Mouse (Mus musculus) spleen, postnatal 14 days (tissue): Measurements from ENCODE around the gene Efcab12.
"Not testable (repeated sequence)": the region's sequence is repeated elsewhere in the genome, so short reads cannot be mapped to it uniquely, and the experiment has no call there.

Experiments used
- DNase-seq, 2 experiments: peaks; one replicate each; pipeline ENCODE4 v3.0.0; 2021 to 2022; ENCODE audit warnings: low spot score in 2 of 2

Gene Efcab12

DNA sequence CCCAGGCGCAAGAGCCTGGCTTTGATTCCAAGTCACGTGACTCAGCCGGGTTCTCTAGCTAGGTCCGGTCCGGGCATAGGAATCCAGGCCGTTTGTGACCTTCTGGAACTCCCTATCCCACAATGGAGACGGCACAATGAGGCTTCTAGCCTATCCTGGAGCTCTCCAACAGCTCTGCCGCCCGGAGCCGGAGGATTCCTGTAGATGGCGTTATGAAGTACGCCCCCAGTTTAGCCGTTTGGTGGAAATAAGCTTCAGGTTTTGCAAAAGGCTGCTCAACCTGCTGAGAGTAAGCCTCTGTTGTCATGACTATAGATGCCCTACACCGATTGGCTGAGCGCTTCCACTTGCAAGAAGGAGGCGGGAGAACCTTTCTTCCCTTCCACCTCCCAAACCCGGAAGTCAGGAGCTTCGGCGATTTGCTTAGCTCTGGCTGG lies at the start of gene Efcab12:
Efcab12 (minus strand) TSS at position 252 of the 437 bp plus-strand sequence.
- peak in 1 of 2 experiments; percentile 41 for DNase-seq

- no peak for DNase-seq
These were observed 48.7 kb upstream of the Efcab12 start for GRCm38 (mm10) chr6:115886894-115887293.

DNA sequence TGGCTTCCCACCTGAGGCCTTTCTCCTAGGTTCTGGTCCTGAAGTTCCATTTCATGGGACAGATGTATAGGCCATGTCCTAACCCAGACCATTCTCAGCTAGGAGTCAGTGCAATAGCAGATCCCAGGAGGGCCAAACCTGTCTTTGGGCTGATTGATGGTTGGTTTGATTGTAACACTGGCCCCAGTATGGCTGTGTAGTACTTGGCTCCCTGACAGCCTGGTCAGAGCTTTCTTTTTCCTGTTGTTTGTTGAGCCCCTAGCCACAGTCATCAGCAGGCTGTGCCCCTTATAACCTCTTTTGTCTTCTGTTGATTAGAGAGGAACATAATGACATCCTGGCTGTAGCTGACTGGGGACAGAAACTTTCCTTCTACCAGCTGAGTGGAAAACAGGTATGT lies 45.8 kb upstream of the Efcab12 start:
- no peak for DNase-seq

DNA sequence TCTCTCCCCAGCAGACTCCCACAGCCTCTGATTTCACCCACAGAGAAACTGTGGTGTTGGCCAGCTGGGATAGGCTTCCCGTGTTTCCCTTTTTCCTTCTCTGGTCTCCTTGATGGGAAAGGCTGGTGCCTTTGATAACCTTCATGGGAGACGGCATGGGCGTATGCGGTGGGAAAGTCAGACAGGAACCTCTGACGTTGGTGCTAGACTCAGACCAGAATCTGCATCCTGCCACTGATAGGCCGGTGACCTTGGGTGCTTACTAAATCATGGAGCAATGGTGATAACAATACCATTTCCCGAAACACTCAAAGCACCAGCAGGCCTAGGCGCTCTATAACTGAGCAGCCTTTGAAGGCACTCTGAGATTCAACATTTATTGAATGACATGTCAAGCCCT lies 42.5 kb upstream of the Efcab12 start:
- no peak for DNase-seq

- no peak for DNase-seq
These were observed 41.5 kb upstream of the Efcab12 start for GRCm38 (mm10) chr6:115879736-115880135.

- no peak for DNase-seq
These were observed 40.5 kb upstream of the Efcab12 start for GRCm38 (mm10) chr6:115878694-115879093.

DNA sequence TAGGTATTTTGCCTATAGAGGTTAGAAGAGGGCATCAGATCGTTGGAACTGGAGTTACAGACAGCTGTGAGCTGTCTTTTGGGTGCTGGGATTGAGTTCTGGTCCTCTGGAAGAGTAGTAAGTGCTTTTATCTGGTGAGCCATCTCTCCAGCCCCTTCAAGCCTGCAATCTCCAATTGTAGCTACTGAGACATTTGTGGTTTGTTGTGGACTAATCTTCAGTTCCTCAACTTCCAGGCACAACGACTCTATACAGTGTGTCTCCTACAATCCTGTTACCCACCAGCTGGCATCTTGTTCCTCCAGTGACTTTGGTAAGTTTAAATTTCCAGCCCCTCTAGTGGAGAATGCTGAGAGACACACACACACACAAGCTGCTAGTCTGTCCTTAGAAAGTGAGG lies 39.0 kb upstream of the Efcab12 start:
- no peak for DNase-seq

GRCm38 (mm10) chr6:115871318-115871717 lies 33.1 kb upstream of the Efcab12 start:
- not testable (repeated sequence) for DNase-seq

DNA sequence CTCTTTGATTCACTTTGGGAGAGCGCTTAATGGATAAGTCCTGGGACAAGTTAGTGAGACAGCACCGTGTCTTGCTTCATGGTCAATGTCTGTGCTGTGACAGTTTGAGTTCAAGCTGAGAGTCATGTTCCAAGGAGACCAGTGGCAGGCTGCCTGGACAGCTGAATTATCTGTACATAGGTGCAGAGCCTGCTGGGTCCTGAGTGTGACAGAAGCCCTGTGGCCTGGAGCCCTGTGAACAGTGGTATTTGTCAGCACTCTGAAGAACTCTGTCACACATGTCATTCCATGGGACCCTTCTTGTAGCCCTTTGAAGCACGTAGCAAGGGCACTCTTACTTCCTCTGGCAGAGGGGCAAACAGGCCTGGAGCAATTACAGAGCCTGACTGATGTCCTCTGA lies 28.9 kb upstream of the Efcab12 start:
- DNase-seq: not testable (repeated sequence)

DNA sequence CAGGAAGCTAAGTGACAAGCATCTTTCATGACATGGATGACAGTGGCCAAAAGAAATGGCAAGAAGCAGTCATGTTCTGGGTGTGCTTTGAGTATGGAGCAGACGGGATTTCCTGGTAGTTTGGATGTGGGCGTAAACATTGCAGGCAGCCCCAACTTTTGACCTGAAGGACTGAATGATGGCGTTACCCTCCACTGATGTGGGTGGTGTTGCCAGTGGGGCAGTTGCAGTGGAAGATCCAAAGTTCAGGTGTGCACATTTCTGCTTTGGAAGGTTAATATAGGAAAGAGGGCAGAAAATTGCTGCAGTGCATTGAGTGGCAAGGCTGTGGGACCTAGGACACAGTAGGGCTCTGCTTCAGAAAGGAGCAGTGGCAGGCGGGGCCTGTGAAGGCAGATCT lies 27.0 kb upstream of the Efcab12 start:
- no peak for DNase-seq

DNA sequence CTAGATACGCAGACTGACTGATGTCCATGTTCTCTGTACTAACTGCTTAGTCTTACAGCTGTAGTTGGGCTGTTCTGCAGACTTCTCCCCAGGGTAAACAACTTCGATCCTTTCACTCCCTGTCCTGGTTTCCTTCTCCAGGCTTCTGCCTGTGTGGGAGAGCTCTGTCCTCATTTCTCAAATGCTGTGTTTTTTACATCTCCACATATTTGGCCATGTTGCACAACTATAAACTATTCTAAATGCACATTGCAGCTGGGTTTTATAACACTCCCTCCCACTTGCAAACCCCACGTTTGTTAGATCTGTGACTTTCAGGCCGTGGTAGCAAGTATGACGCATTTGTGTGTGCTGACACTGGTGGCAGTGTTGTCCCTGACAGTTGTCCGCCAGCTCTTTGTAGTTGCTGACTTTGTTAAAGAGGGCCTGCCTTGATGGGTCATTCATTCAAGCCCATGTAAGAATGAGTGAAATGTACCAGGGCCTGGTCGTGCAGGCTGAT lies 25.2 kb upstream of the Efcab12 start:
- DNase-seq: no peak

GRCm38 (mm10) chr6:115860027-115860556 lies 21.9 kb upstream of the Efcab12 start:
- no peak for DNase-seq

GRCm38 (mm10) chr6:115859258-115859657 lies 21.0 kb upstream of the Efcab12 start:
- DNase-seq: no peak

- no peak for DNase-seq
These were observed 18.1 kb upstream of the Efcab12 start for GRCm38 (mm10) chr6:115856361-115856745.

GRCm38 (mm10) chr6:115855733-115856360 lies 17.6 kb upstream of the Efcab12 start:
- DNase-seq: no peak

DNA sequence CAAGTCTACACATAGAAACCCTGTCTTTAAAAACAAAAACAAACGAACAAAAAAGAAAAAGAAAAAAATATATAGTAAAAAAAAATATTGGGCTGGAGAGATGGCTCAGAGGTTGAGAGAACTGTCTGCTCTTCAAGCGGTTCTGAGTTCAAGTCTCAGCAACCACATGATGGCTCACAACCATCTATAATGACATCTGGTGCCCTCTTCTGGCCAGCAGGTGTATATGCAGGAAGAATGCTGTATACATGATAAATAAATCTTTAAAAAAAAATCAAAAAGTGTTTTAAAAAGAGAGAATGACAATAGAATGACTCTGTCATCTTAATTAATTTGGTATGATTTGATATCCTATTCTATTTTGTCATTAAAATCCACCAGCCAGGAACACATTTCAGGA lies 16.2 kb upstream of the Efcab12 start:
- DNase-seq: no peak

GRCm38 (mm10) chr6:115853985-115854384 lies 15.8 kb upstream of the Efcab12 start:
- no peak for DNase-seq

GRCm38 (mm10) chr6:115853091-115853813 lies 15.0 kb upstream of the Efcab12 start, which contains the start of the genes Mbd4 and Ift122:
Gene Mbd4 (minus strand): TSS chr6:115853371.
Gene Ift122 (plus strand): TSS chr6:115853470.
- DNase-seq: peak; percentile 93 to 94

DNA sequence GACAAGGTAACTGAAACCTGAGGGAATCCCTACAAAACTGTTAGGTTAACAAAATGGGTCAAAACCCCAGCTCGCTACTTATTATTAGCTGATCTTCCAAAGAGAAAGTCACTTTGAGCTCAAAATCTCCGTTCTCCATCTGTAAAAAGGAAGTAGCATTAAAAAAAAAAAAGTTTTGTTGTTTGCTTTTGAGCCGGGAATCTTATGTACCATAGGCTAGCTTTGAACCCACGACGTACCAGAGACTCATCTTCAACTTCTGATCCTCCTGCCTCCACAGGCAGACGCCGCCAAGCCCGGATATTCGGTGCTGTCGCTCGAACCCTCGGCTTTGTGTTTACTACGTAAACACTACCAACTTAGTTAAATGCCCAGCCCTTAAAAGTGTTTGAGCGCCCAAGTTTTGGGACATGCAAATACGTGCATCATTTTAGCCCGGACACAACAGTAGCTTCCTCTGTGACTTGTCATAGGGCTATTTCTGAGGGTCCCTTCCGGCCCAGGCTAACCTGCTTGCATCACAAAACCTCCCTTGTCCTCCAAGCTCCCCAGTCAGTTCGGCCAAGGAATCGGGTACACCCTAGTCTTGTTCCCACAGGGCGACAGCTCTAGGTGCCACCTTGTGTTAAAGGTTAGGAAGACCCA lies 14.4 kb upstream of the Efcab12 start:
- peak in 1 of 2 experiments; percentile 17 for DNase-seq

DNA sequence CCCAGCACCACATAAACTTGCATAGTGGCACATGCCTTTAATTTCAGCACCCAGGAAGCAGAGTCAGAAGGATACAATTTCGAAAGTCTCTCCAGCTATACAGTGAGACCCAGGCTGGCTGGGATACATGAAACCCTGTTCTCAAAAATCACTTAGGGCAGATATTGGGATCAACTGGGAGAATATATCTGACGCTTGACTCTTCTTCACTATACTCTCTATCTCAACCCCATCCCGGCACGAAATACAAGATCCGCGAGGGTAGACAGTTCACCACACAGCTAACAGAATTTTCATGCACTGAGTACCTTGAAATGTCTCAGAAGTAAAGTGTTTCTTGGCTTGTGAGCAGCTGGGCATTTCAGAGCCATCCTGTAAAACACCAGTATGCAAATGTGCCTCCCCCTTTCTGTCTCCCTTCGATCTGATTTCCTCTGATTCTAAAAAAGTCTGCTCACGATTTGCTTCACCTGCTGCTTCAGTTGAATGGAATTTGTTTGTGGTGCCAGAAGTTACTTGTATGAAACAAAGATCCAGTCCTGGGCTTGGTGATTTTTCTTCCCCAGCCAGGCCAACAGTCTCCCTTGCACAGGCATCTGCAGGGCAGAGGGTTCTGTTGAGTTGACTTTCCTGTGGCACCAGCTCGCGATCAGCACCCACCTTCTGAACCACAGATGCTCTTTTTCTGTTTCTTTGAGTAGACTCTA lies 10.5 kb upstream of the Efcab12 start:
- no peak for DNase-seq

- peak; percentile 23 to 62 for DNase-seq
These were observed 8.6 kb upstream of the Efcab12 start for GRCm38 (mm10) chr6:115846640-115847411.
